Mouse (Mus musculus) CH12.LX (cell line): ENCODE results near the gene Olfr215.

Experiments
- CTCF ChIP-seq, 2 experiments: IDR thresholded peaks in 1 of 2; conservative IDR thresholded peaks in 1 of 2; 2 replicates each; pipeline ENCODE4 v1.5.1; 2011 to 2012; ENCODE audit warnings: low read depth in 2 of 2, low read length in 2 of 2, improper control_type of control experiment in 1 of 2, inconsistent platforms in 1 of 2, mild to moderate bottlenecking in 1 of 2, moderate library complexity in 1 of 2
- E2F4 ChIP-seq: IDR thresholded peaks from 2 replicates; pipeline ENCODE4 v1.6.1; 2011; ENCODE audit warnings: low read depth, low read length, improper control_type of control experiment; ENCODE audit not compliant: insufficient replicate concordance
- EP300 ChIP-seq: IDR thresholded peaks from 2 replicates; pipeline ENCODE4 v1.6.1; 2011; ENCODE audit warnings: low read length, improper control_type of control experiment
- ETS1 ChIP-seq: conservative IDR thresholded peaks from 2 replicates; pipeline ENCODE4 v1.6.1; 2012; ENCODE audit warnings: low read depth, mild to moderate bottlenecking, inconsistent platforms, low read length, improper control_type of control experiment, moderate library complexity
- GABPA ChIP-seq: IDR thresholded peaks from 2 replicates; pipeline ENCODE4 v1.6.1; 2012; ENCODE audit warnings: low read depth, low read length, improper control_type of control experiment, inconsistent platforms; ENCODE audit not compliant: insufficient replicate concordance
- HCFC1 ChIP-seq: IDR thresholded peaks from 2 replicates; pipeline ENCODE4 v1.6.1; 2012; ENCODE audit warnings: low read depth, mild to moderate bottlenecking, inconsistent platforms, low read length, improper control_type of control experiment
- IRF4 ChIP-seq: IDR thresholded peaks from 2 replicates; pipeline ENCODE4 v1.6.1; 2014; ENCODE audit warnings: low read depth, mild to moderate bottlenecking, inconsistent platforms, low read length, improper control_type of control experiment
- POLR2A ChIP-seq: IDR thresholded peaks from 2 replicates; pipeline ENCODE4 v1.6.1; 2011; ENCODE audit warnings: low read depth, mild to moderate bottlenecking, improper control_type of control experiment, low read length
- SIN3A ChIP-seq: IDR thresholded peaks from 2 replicates; pipeline ENCODE4 v1.6.1; 2012; ENCODE audit warnings: low read length, improper control_type of control experiment, inconsistent platforms
- TCF12 ChIP-seq: IDR thresholded peaks from 2 replicates; pipeline ENCODE4 v1.6.1; 2014; ENCODE audit warnings: low read depth, mild to moderate bottlenecking, inconsistent platforms, low read length, improper control_type of control experiment
- UBTF ChIP-seq: IDR thresholded peaks from 2 replicates; pipeline ENCODE4 v1.6.1; 2012; ENCODE audit warnings: low read depth, mild to moderate bottlenecking, inconsistent platforms, low read length, improper control_type of control experiment, moderate library complexity
- USF1 ChIP-seq: IDR thresholded peaks from 2 replicates; pipeline ENCODE4 v1.6.1; 2014; ENCODE audit warnings: low read depth, mild to moderate bottlenecking, inconsistent platforms, low read length, improper control_type of control experiment
- USF2 ChIP-seq: conservative IDR thresholded peaks from 2 replicates; pipeline ENCODE4 v1.6.1; 2011; ENCODE audit warnings: low read depth, low read length, improper control_type of control experiment
- ZKSCAN1 ChIP-seq: IDR thresholded peaks from 2 replicates; pipeline ENCODE4 v1.6.1; 2012; ENCODE audit warnings: low read depth, inconsistent platforms, low read length, improper control_type of control experiment, borderline replicate concordance

DNA sequence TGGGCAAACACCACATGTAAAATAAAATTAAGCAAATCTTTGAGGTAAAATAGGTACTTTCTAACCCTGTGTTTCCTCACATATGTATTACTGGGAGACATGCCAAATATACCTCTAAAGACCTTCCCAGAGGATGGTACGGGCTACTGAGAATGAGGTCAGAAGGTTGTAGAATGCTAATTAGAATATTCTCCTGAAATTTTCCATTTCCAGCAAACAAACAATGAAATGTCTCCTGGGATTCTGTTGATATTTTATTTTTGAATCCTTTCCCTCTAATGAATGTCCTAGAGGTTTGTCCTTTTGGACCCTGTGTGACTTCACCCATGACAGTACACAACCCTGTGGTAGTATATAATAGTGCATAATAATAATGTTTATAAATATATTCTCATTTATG lies 30.1 kb downstream of the Olfr215 start, which contains the start of gene Olfr214:
- TF ChIP-seq E2F4, result no peak
- no peak for TF ChIP-seq CTCF (conservative IDR thresholded peaks at IDR 0.05 in 1 of 2, IDR thresholded peaks at IDR 0.05 in 1 of 2; ENCODE audit: low read depth in 2 of 2, low read length in 2 of 2)
- TF ChIP-seq TCF12, result no peak
- no peak for TF ChIP-seq IRF4
- no peak for TF ChIP-seq HCFC1
- TF ChIP-seq POLR2A, result no peak
- no peak for TF ChIP-seq ZKSCAN1
- no peak for TF ChIP-seq USF1
- no peak for TF ChIP-seq USF2
- TF ChIP-seq EP300, result no peak
- no peak for TF ChIP-seq GABPA
- no peak for TF ChIP-seq SIN3A
- TF ChIP-seq UBTF, result no peak
- no peak for TF ChIP-seq ETS1
